Mouse (Mus musculus): ENCODE results near the gene Nelfcd. TPM values are rescaled to one million over a fixed set of nuclear protein-coding genes. Genes with fewer than 3 reads are reported as not detected.

Nelfcd gene
- polyA plus RNA-seq, 1 experiment = 47.9 TPM

- Histone ChIP-seq H3K36me3 (ENCODE audit: control insufficient read depth, insufficient read depth) (no peaks in the 10 kb centered on the region), H3K4me3 (no peak overlapping the region), H3K79me2 (ENCODE audit: control insufficient read depth, insufficient read depth) (no peaks in the 10 kb centered on the region), H3ac (ENCODE audit: control insufficient read depth, insufficient read length) (no peak overlapping the region), H3K4me2 (ENCODE audit: low read depth) (no peak overlapping the region), H3K27me3 (ENCODE audit: control insufficient read depth, insufficient read depth, insufficient read length) (no peaks in the 10 kb centered on the region)
- no peak for TF ChIP-seq POLR2AphosphoS2 (IDR thresholded peaks at IDR 0.05; ENCODE audit: insufficient read length, low read depth)
- TF ChIP-seq CEBPB (IDR thresholded peaks at IDR 0.05; ENCODE audit: insufficient read depth, poor library complexity, severe bottlenecking) = no peak
- no peak for TF ChIP-seq SRF (IDR thresholded peaks at IDR 0.05; ENCODE audit: control insufficient read depth, insufficient read length, low read depth)
- no peak for TF ChIP-seq USF1 (IDR thresholded peaks at IDR 0.05; ENCODE audit: low read depth)
- no peak for TF ChIP-seq MAX (IDR thresholded peaks at IDR 0.05; ENCODE audit: low read depth)
- no peak for TF ChIP-seq TCF3 (IDR thresholded peaks at IDR 0.05; ENCODE audit: insufficient read length, low read depth)
- TF ChIP-seq MYOG (IDR thresholded peaks at IDR 0.05; ENCODE audit: control insufficient read depth in 1 of 3, insufficient read depth in 1 of 3, insufficient read length in 2 of 3, low read depth in 2 of 3) = no peak
- no peak for TF ChIP-seq MYOD1 (IDR thresholded peaks at IDR 0.05; ENCODE audit: control insufficient read depth in 1 of 3, insufficient read length in 2 of 3, low read depth in 2 of 3)
- no peak for TF ChIP-seq REST (IDR thresholded peaks at IDR 0.05; ENCODE audit: insufficient read depth, insufficient read length)
- no peak for TF ChIP-seq E2F4 (IDR thresholded peaks at IDR 0.05; ENCODE audit: insufficient read depth)
- no peak for TF ChIP-seq POLR2A (IDR thresholded peaks at IDR 0.05; ENCODE audit: insufficient read length, low read depth)
- TF ChIP-seq TCF12 (IDR thresholded peaks at IDR 0.05; ENCODE audit: insufficient read depth, poor library complexity, severe bottlenecking) = no peak
Observed at GRCm38 (mm10) chr2:174393383-174393782, 22.2 kb upstream of the Nelfcd start.

- H3K79me2 ChIP-seq (ENCODE audit: control insufficient read depth, insufficient read depth) = no peaks in the 10 kb centered on the region
- H3K4me2 ChIP-seq (ENCODE audit: low read depth) = peak overlapping the region; percentile 27
Observed at GRCm38 (mm10) chr2:174396643-174397042, 19.0 kb upstream of the Nelfcd start.

GRCm38 (mm10) chr2:174397065-174397464 lies 18.5 kb upstream of the Nelfcd start:
- Histone ChIP-seq H3K27me3 (ENCODE audit: control insufficient read depth, insufficient read depth, insufficient read length) (no peaks in the 10 kb centered on the region), H3ac (ENCODE audit: control insufficient read depth, insufficient read length) (no peak overlapping the region), H3K79me2 (ENCODE audit: control insufficient read depth, insufficient read depth) (no peaks in the 10 kb centered on the region), H3K4me3 (no peak overlapping the region), H3K36me3 (ENCODE audit: control insufficient read depth, insufficient read depth) (no peaks in the 10 kb centered on the region), H3K4me2 (ENCODE audit: low read depth) (no peak overlapping the region)
- TF ChIP-seq REST (IDR thresholded peaks at IDR 0.05; ENCODE audit: insufficient read depth, insufficient read length) (no peak), MAX (IDR thresholded peaks at IDR 0.05; ENCODE audit: low read depth) (no peak), CEBPB (IDR thresholded peaks at IDR 0.05; ENCODE audit: insufficient read depth, poor library complexity, severe bottlenecking) (no peak), TCF3 (IDR thresholded peaks at IDR 0.05; ENCODE audit: insufficient read length, low read depth) (no peak), MYOD1 (IDR thresholded peaks at IDR 0.05; ENCODE audit: control insufficient read depth in 1 of 3, insufficient read length in 2 of 3, low read depth in 2 of 3) (no peak), MYOG (IDR thresholded peaks at IDR 0.05; ENCODE audit: control insufficient read depth in 1 of 3, insufficient read depth in 1 of 3, insufficient read length in 2 of 3, low read depth in 2 of 3) (no peak), POLR2A (IDR thresholded peaks at IDR 0.05; ENCODE audit: insufficient read length, low read depth) (no peak)

More at GRCm38 (mm10) chr2:174396643-174397042, 19.0 kb upstream of the Nelfcd start:
- Histone ChIP-seq H3K4me3 (no peak overlapping the region), H3K27me3 (ENCODE audit: control insufficient read depth, insufficient read depth, insufficient read length) (no peaks in the 10 kb centered on the region), H3K36me3 (ENCODE audit: control insufficient read depth, insufficient read depth) (no peaks in the 10 kb centered on the region), H3ac (ENCODE audit: control insufficient read depth, insufficient read length) (no peak overlapping the region)
- TF ChIP-seq POLR2A (IDR thresholded peaks at IDR 0.05; ENCODE audit: insufficient read length, low read depth) (no peak), TCF12 (IDR thresholded peaks at IDR 0.05; ENCODE audit: insufficient read depth, poor library complexity, severe bottlenecking) (peak; percentile 21), MYOD1 (IDR thresholded peaks at IDR 0.05; ENCODE audit: control insufficient read depth in 1 of 3, insufficient read length in 2 of 3, low read depth in 2 of 3) (peak in 2 of 3 experiments; percentile 27 to 52)

GRCm38 (mm10) chr2:174397881-174398280 lies 17.7 kb upstream of the Nelfcd start:
- H3K4me2 ChIP-seq (ENCODE audit: low read depth) = no peak overlapping the region
- no peaks in the 10 kb centered on the region for H3K36me3 ChIP-seq (ENCODE audit: control insufficient read depth, insufficient read depth)
- H3K27me3 ChIP-seq (ENCODE audit: control insufficient read depth, insufficient read depth, insufficient read length) = no peaks in the 10 kb centered on the region
- no peak for TF ChIP-seq E2F4 (IDR thresholded peaks at IDR 0.05; ENCODE audit: insufficient read depth)
- no peak for TF ChIP-seq SRF (IDR thresholded peaks at IDR 0.05; ENCODE audit: control insufficient read depth, insufficient read length, low read depth)
- TF ChIP-seq MYOG (IDR thresholded peaks at IDR 0.05; ENCODE audit: control insufficient read depth in 1 of 3, insufficient read depth in 1 of 3, insufficient read length in 2 of 3, low read depth in 2 of 3) = no peak
- TF ChIP-seq REST (IDR thresholded peaks at IDR 0.05; ENCODE audit: insufficient read depth, insufficient read length) = no peak
- no peak for TF ChIP-seq MAX (IDR thresholded peaks at IDR 0.05; ENCODE audit: low read depth)
- no peak for TF ChIP-seq POLR2A (IDR thresholded peaks at IDR 0.05; ENCODE audit: insufficient read length, low read depth)
- TF ChIP-seq USF1 (IDR thresholded peaks at IDR 0.05; ENCODE audit: low read depth) = no peak
- no peak overlapping the region for H3ac ChIP-seq (ENCODE audit: control insufficient read depth, insufficient read length)
- H3K79me2 ChIP-seq (ENCODE audit: control insufficient read depth, insufficient read depth) = no peaks in the 10 kb centered on the region
- no peak overlapping the region for H3K4me3 ChIP-seq

- Histone ChIP-seq H3K4me2 (ENCODE audit: low read depth) (no peak overlapping the region), H3K27me3 (ENCODE audit: control insufficient read depth, insufficient read depth, insufficient read length) (no peaks in the 10 kb centered on the region), H3ac (ENCODE audit: control insufficient read depth, insufficient read length) (no peak overlapping the region), H3K4me3 (no peak overlapping the region), H3K36me3 (ENCODE audit: control insufficient read depth, insufficient read depth) (no peaks in the 10 kb centered on the region), H3K79me2 (ENCODE audit: control insufficient read depth, insufficient read depth) (no peaks in the 10 kb centered on the region)
- TF ChIP-seq MYOG (IDR thresholded peaks at IDR 0.05; ENCODE audit: control insufficient read depth in 1 of 3, insufficient read depth in 1 of 3, insufficient read length in 2 of 3, low read depth in 2 of 3) (no peak), CEBPB (IDR thresholded peaks at IDR 0.05; ENCODE audit: insufficient read depth, poor library complexity, severe bottlenecking) (no peak), E2F4 (IDR thresholded peaks at IDR 0.05; ENCODE audit: insufficient read depth) (no peak), REST (IDR thresholded peaks at IDR 0.05; ENCODE audit: insufficient read depth, insufficient read length) (no peak), USF1 (IDR thresholded peaks at IDR 0.05; ENCODE audit: low read depth) (no peak)
Observed at GRCm38 (mm10) chr2:174400396-174400795, 15.2 kb upstream of the Nelfcd start.

All from myocyte (in vitro differentiated cells).